In genomic region chr13:41482408-41483011, GRCm38 (mm10) we compare ENCODE assay signal across 20 mouse cellular contexts. TPM values are rescaled to one million over a fixed set of nuclear protein-coding genes. Genes with fewer than 3 reads are reported as not detected.
DNase-seq lines count a peak whose midpoint lies in the region; ATAC-seq and TF ChIP-seq lines count a peak whose summit lies in the region.
"Had no signal": no experiment of that assay in that cellular context is flagged by ENCODE, and none has a peak within 500 bp of the region (broad histone marks: within the 10 kb centered on the region; RNA-seq: fewer than 3 reads in every experiment).

No protein-coding gene starts in this region.

- no peak overlapping the region for H3K4me2 ChIP-seq in forebrain, embryonic 11.5 days (ENCODE audit: low read depth, low read length, severe bottlenecking)
- H3K4me2 ChIP-seq in forebrain, postnatal 0 days (ENCODE audit: low read depth), result no peak overlapping the region
- H3K4me2 ChIP-seq in midbrain, embryonic 12.5 days (replicated peaks), result no peak overlapping the region
- H3K4me2 ChIP-seq in midbrain, embryonic 15.5 days, result no peak overlapping the region
- no peak overlapping the region for H3K4me2 ChIP-seq in liver, embryonic 12.5 days
- H3K4me2 ChIP-seq: heart, embryonic 15.5 days; hindbrain, embryonic 15.5 days; lung, embryonic 14.5 days had no signal

- no peak overlapping the region for H3K9ac ChIP-seq in forebrain, embryonic 11.5 days (ENCODE audit: low read length)
- H3K9ac ChIP-seq in forebrain, postnatal 0 days, result no peak overlapping the region
- no peak overlapping the region for H3K9ac ChIP-seq in midbrain, embryonic 12.5 days (replicated peaks)
- H3K9ac ChIP-seq in midbrain, embryonic 15.5 days, result no peak overlapping the region
- no peak overlapping the region for H3K9ac ChIP-seq in liver, embryonic 12.5 days
- H3K9ac ChIP-seq: heart, embryonic 15.5 days; hindbrain, embryonic 15.5 days; lung, embryonic 14.5 days had no signal

- no peak for TF ChIP-seq CTCF in forebrain, postnatal 0 days (IDR thresholded peaks at IDR 0.05; ENCODE audit: low read depth)

- peak; percentile 56 for ATAC-seq in forebrain, embryonic 11.5 days (replicated peaks; ENCODE audit: low FRiP score)
- ATAC-seq in forebrain, postnatal 0 days, result no peak
- peak; percentile 78 for ATAC-seq in midbrain, embryonic 12.5 days (ENCODE audit: low FRiP score, low read depth)
- ATAC-seq in midbrain, embryonic 15.5 days (replicated peaks), result no peak
- ATAC-seq in liver, embryonic 12.5 days, result no peak
- ATAC-seq: Patski had no signal

- H3K36me3 ChIP-seq in forebrain, embryonic 11.5 days (ENCODE audit: control insufficient read depth, insufficient read depth, low read length), result no peaks in the 10 kb centered on the region
- no peaks in the 10 kb centered on the region for H3K36me3 ChIP-seq in forebrain, postnatal 0 days (ENCODE audit: insufficient read depth)
- H3K36me3 ChIP-seq in midbrain, embryonic 12.5 days, result no peaks in the 10 kb centered on the region
- no peaks in the 10 kb centered on the region for H3K36me3 ChIP-seq in midbrain, embryonic 15.5 days (replicated peaks)
- H3K36me3 ChIP-seq in liver, embryonic 12.5 days, result no peaks in the 10 kb centered on the region
- H3K36me3 ChIP-seq: heart, embryonic 15.5 days; hindbrain, embryonic 15.5 days had no signal

- WGBS in forebrain, embryonic 11.5 days, result 7% methylated on average over 3 of the region's 3 CpGs
- WGBS in forebrain, postnatal 0 days, result 24% methylated on average over 3 of the region's 3 CpGs
- 18% methylated on average over 3 of the region's 3 CpGs for WGBS in midbrain, embryonic 12.5 days
- WGBS in midbrain, embryonic 15.5 days, result 11% methylated on average over 3 of the region's 3 CpGs
- 75% methylated on average over 3 of the region's 3 CpGs for WGBS in liver, embryonic 12.5 days (ENCODE audit: insufficient replicate concordance)

- no peaks in the 10 kb centered on the region for H3K9me3 ChIP-seq in forebrain, embryonic 11.5 days (ENCODE audit: control insufficient read depth, low read length)
- H3K9me3 ChIP-seq in forebrain, postnatal 0 days (ENCODE audit: low read length), result no peaks in the 10 kb centered on the region
- no peaks in the 10 kb centered on the region for H3K9me3 ChIP-seq in midbrain, embryonic 12.5 days
- H3K9me3 ChIP-seq in midbrain, embryonic 15.5 days, result no peaks in the 10 kb centered on the region
- H3K9me3 ChIP-seq in liver, embryonic 12.5 days (replicated peaks), result no peaks in the 10 kb centered on the region
- H3K9me3 ChIP-seq: heart, embryonic 15.5 days; hindbrain, embryonic 15.5 days had no signal

- no peaks in the 10 kb centered on the region; the same call in 1 of the 2 replicates for H3K4me1 ChIP-seq in forebrain, embryonic 11.5 days (replicated peaks; ENCODE audit: control insufficient read depth, insufficient read depth, low read length)
- no peaks in the 10 kb centered on the region for H3K4me1 ChIP-seq in forebrain, postnatal 0 days (ENCODE audit: insufficient read depth)
- H3K4me1 ChIP-seq in midbrain, embryonic 12.5 days, result peaks cover 7% of the 10 kb centered on the region; the same call in 1 of the 2 replicates
- H3K4me1 ChIP-seq in midbrain, embryonic 15.5 days, result 0 out of 2 replicates have a peak, but pooled peaks cover 4% of the 10 kb centered on the region
- peaks cover 13% of the 10 kb centered on the region; the same call in 1 of the 2 replicates for H3K4me1 ChIP-seq in liver, embryonic 12.5 days
- H3K4me1 ChIP-seq: heart, embryonic 15.5 days; hindbrain, embryonic 15.5 days had no signal

- no peak for DNase-seq in forebrain, embryonic 11.5 days (ENCODE audit: low spot score)
- DNase-seq in forebrain, postnatal 0 days, result no peak
- DNase-seq in forelimb bud, embryonic 11.5 days (ENCODE audit: low read depth, low spot score), result peak; percentile 39
- peak; percentile 93 for DNase-seq in retina, postnatal 1 day
- DNase-seq in urinary bladder, adult 18-20 months (ENCODE audit: low spot score in 2 of 2), result no peak
- DNase-seq: cerebellum, adult 9-10 months; gastrocnemius, postnatal 36 days; kidney, adult 2 months; kidney, postnatal 36 days; liver; lung, embryonic 14.5 days; right cerebral cortex, postnatal 4 days; thymus, adult 18-20 months had no signal

- no peaks in the 10 kb centered on the region for H3K27me3 ChIP-seq in forebrain, embryonic 11.5 days (ENCODE audit: control insufficient read depth, insufficient read depth, low read length)
- H3K27me3 ChIP-seq in forebrain, postnatal 0 days (ENCODE audit: insufficient read depth, low read length), result no peaks in the 10 kb centered on the region
- peaks cover 17% of the 10 kb centered on the region for H3K27me3 ChIP-seq in midbrain, embryonic 12.5 days
- no peaks in the 10 kb centered on the region for H3K27me3 ChIP-seq in midbrain, embryonic 15.5 days (replicated peaks)
- no peaks in the 10 kb centered on the region for H3K27me3 ChIP-seq in liver, embryonic 12.5 days (replicated peaks)
- H3K27me3 ChIP-seq: hindbrain, embryonic 15.5 days; Patski had no signal

- H3K27ac ChIP-seq in forebrain, embryonic 11.5 days (ENCODE audit: low read depth, low read length), result no peak overlapping the region
- no peak overlapping the region for H3K27ac ChIP-seq in forebrain, postnatal 0 days (ENCODE audit: low read depth, low read length)
- H3K27ac ChIP-seq in midbrain, embryonic 12.5 days (replicated peaks), result no peak overlapping the region
- H3K27ac ChIP-seq in midbrain, embryonic 15.5 days, result no peak overlapping the region
- H3K27ac ChIP-seq in liver, embryonic 12.5 days, result no peak overlapping the region
- H3K27ac ChIP-seq: heart, embryonic 15.5 days; hindbrain, embryonic 15.5 days; macrophage had no signal

- no peak overlapping the region for H3K4me3 ChIP-seq in forebrain, embryonic 11.5 days (ENCODE audit: low read depth, low read length)
- H3K4me3 ChIP-seq in forebrain, postnatal 0 days (ENCODE audit: low read depth, low read length), result no peak overlapping the region
- no peak overlapping the region for H3K4me3 ChIP-seq in midbrain, embryonic 12.5 days
- H3K4me3 ChIP-seq in midbrain, embryonic 15.5 days, result no peak overlapping the region
- H3K4me3 ChIP-seq in liver, embryonic 12.5 days, result no peak overlapping the region
- H3K4me3 ChIP-seq: heart, embryonic 15.5 days; hindbrain, embryonic 15.5 days had no signal

RNA-seq across cellular contexts. Expression of gene Nedd9, which starts 4.7 kb away (rescaled TPM):
- 26.7 and 27.0 TPM in 2 replicates for polyA plus RNA-seq in forebrain, embryonic 11.5 days (2014; fragmentation: Nextera tagmentation; extraction: Ambion mirVana)
- total RNA-seq in forebrain, postnatal 0 days (2014; rRNA removed), result 25.5 and 30.5 TPM in 2 replicates
- polyA plus RNA-seq in forebrain, postnatal 0 days (2015; fragmentation: Nextera tagmentation; extraction: Ambion mirVana), result 9.5 and 12.6 TPM in 2 replicates
- 16.4 and 17.0 TPM in 2 replicates for polyA plus RNA-seq in midbrain, embryonic 12.5 days (2016; fragmentation: Nextera tagmentation; extraction: Ambion mirVana)
- polyA plus RNA-seq in midbrain, embryonic 15.5 days (2015; fragmentation: Nextera tagmentation; extraction: Ambion mirVana), result 13.3 and 16.5 TPM in 2 replicates
- polyA plus RNA-seq in liver, embryonic 12.5 days (2016; fragmentation: Nextera tagmentation; extraction: Ambion mirVana), result 2.5 and 2.8 TPM in 2 replicates

Comparison
In these comparisons a context has a peak if more than half of its experiments do, and no peak if none do; other contexts are left out.
1. ATAC-seq: peak in forebrain, embryonic 11.5 days (single experiment) and midbrain, embryonic 12.5 days (single experiment); none in forebrain, postnatal 0 days (single experiment), midbrain, embryonic 15.5 days (single experiment) and liver, embryonic 12.5 days (single experiment).
2. DNase-seq: peak in forelimb bud, embryonic 11.5 days (single experiment) and retina, postnatal 1 day (single experiment); none in forebrain, embryonic 11.5 days (single experiment), forebrain, postnatal 0 days (single experiment) and urinary bladder, adult 18-20 months (0 of 2).